Mouse (Mus musculus): ENCODE data around the gene AC140267.1. TPM values are rescaled to one million over a fixed set of nuclear protein-coding genes. Genes with fewer than 3 reads are reported as not detected.

The AC140267.1 gene
- total RNA-seq, 4 experiments from 2014 or later: 5.6 to 11.9 (median 8.0) TPM

DNA sequence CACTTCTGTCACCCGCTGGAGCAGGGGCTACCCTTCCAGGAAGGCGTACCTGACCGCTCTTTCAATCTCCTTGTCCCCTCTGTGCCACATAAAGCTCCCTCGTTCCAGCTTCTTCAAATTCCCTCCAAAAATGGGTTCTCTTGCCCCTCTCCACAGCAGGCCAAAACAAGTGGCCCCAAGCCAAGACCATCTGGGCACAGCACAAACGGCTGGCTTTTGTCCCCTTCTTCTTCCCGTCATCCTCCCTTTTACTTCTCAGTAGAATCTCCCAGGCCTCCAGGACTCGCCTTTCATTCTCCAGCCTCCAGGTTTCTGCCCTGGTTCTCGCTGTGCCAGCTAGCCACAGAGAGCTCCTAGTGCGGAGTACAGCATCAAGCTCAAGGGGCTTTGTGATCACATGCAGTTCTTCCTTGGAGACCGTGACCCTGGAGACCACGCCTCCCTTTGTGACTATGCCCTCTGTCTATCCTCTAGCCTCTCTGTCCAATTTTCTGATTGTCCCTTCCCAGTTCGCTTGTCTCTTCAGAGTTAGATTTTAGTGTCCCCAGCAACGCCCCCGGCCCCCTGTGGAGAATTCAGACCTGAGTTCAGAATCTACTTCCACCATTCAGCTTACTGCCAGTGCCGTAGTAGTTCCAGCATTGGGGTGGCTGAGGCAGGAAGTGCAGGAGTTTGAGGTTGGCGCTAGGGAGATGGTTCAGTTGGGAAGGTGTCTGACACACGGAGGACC lies 7.4 kb upstream of the AC140267.1 start:
- no peak for DNase-seq (ENCODE audit: low spot score)

DNA sequence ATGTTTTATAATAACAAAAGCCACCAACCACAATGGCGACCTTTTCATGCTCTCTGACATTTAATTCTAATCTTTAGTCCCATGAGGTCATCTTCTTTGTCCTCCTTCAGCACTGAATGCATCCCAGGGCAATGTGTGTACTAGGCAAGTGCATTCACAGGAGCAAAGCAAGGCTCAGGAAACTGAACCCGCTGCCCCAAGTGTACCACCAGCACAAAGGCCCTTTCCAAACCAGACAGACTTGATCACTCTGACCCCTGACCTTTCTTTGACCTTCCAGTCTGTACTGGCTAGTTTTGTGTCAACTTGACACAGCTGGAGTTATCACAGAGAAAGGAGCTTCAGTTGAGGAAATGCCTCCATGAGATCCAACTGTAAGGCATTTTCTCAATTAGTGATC lies 3.3 kb upstream of the AC140267.1 start:
- DNase-seq (ENCODE audit: low spot score): no peak

DNA sequence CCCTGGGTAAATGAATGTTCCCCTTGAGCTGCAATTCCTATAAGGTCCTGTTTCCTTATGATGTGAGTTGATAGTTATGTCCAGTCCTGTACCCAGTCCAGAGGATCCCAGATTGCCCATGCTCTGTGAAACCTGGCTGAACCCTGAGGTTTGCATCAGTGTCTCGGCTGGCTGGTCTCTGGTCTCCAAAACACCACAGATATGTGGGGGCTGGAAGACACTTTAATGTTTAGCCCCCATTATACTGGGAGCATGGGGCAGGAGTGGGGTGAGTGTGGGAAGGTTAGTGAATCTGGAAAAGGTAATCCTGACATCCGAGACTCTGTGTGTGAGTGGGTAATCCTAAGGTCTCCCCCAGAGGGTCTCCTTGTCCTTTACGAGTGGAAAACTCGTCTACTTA lies 2.6 kb upstream of the AC140267.1 start:
- no peak for DNase-seq (ENCODE audit: low spot score)

DNA sequence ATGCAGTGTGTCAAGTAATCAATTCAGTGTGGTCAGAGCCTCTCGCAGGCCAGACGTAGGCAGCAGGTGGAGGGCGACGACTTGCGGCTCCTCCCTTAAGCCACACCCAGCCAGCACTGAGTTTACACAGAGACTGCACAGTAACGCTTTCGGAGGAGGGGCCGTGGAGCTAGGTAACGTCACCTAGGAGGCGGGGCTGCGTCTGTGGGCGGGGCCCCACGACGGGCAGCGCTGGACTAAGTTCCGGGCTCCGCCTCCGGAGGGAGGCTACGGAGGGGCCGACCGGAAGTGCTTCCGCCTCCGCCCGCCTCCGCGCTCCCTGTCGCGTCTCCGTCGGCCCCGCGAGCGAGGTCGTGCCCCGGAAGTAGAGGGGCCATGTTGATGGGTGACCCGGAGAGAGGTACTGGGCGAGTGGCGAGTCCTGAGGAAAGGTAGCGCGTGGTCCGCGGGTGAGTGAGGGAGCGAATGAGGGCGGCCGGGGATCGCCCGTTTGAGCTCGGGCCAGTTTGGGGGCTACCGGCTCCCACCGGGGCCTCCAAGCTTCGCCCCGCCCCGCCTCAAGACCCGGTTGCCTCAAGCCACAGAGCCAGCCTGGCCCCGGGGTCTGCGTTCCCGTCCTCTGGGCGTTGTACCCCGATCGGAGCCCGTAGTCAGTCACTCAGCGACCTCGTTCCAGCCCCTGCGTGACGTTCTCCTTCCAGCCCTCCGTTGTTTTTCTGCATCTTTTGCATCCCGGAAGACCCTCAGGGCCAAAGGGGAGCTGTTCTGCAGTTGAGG lies 1.7 kb upstream of the AC140267.1 start, which contains the start of gene Mief1:
TSS of gene Mief1 (plus strand) at position 286 of the 777 bp plus-strand sequence.
- peak; percentile 95 for DNase-seq (ENCODE audit: low spot score)

DNA sequence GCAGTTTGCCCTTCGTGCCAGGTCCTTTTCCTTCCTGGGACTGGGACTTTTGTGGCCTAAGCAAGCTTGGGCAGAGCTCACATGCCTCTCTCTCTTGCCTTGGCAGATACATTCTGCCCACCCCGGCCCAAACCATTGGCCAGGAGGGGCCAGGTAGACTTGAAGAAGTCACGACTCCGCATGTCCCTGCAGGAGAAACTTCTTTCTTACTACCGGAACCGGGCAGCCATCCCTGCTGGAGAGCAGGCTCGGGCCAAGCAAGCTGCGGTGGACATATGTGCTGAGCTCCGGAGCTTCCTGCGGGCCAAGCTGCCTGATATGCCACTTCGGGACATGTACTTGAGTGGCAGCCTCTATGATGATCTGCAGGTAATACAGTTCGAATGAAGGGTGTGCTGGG lies 12.5 kb downstream of the AC140267.1 start:
- no peak for DNase-seq (ENCODE audit: low spot score)

DNA sequence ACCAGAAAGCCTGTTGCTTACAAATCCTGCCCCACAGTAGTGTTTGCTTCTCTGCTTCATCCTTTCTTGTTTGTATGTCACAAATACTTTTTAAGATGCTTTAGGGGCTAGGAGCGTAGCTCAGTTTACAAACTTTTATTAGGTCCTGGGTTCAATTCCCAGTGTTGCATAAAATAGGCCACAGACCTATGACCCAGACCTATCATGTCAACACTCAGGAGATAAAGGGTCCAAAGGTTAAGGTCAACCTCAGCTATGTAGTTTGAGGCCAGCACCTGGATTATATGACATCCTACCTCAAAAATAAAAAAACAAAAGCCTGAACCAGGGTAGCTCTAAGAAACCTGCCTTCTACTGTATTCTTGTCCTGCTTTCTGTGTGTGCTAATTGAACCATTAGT lies 13.0 kb downstream of the AC140267.1 start:
- DNase-seq (ENCODE audit: low spot score): no peak

DNA sequence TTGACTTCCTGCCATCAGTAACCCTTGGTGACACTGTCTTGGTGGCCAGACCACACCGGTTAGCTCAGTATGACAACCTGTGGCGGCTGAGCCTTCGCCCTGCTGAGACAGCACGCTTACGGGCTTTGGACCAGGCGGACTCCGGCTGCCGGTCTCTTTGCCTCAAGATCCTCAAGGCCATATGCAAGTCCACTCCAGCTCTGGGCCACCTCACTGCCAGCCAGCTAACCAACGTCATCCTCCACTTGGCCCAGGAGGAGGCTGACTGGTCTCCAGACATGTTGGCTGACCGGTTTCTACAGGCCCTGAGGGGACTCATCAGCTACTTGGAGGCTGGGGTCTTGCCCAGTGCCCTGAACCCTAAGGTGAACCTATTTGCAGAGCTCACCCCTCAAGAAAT lies 14.0 kb downstream of the AC140267.1 start:
- DNase-seq (ENCODE audit: low spot score): no peak

DNA sequence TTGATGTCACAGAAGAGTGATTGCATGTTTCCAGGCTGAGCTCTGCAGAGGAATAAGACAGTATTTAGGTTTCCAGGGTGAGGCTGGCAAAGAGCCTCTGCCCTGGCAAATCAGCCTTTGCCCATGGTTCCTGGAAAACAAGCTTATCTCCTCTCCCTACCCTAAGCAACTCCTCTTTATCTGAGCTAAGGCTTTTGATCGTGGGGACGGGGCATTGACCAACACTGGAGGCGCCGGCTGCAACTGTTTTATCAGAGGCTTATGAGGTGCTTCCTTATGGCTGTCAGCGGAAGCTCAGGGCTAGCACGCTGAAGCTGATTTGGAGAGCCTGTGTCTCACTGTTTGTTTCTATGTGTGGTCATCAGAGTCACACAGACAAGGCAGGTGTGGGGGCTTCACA lies 15.0 kb downstream of the AC140267.1 start:
- DNase-seq (ENCODE audit: low spot score): no peak

DNA sequence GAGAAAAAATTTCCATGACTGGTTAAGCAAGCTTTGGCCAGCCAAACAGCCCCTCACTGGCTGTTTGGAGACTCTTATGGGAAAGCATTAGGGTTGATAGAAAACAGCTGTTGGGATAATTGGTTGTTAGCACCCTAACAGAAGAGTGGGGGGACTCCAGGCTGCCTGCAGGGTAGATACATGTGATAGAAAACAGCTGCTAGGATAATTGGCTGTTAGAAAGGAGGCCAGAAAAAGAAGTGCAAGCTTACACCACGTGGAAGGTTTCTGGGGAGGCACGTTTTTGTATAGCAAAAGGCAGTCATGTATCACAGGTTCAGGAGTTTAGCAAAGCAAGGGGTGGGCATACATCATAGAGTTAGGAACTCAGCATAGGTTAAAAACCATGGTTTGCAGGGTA lies 17.9 kb downstream of the AC140267.1 start:
- DNase-seq (ENCODE audit: low spot score): no peak

DNA sequence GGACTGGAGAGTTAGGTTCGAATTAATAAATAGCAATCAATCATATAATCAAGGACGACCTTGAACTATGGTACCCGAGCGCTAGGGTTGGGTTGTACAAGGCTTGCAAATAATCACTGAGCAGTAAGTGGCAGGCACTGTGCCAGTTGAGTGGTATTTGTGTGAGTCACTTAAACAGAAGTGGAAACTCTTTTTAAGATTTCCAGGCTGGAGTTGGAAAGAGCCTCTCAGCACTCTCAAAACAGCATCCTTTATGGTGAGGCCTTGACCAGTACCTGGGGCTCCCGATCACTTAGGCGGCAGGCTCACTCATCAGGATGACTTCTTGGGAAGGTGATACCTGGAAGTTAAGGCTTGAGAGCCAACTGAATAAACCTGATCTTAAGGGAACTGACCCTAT lies 18.6 kb downstream of the AC140267.1 start:
- DNase-seq (ENCODE audit: low spot score): no peak

DNA sequence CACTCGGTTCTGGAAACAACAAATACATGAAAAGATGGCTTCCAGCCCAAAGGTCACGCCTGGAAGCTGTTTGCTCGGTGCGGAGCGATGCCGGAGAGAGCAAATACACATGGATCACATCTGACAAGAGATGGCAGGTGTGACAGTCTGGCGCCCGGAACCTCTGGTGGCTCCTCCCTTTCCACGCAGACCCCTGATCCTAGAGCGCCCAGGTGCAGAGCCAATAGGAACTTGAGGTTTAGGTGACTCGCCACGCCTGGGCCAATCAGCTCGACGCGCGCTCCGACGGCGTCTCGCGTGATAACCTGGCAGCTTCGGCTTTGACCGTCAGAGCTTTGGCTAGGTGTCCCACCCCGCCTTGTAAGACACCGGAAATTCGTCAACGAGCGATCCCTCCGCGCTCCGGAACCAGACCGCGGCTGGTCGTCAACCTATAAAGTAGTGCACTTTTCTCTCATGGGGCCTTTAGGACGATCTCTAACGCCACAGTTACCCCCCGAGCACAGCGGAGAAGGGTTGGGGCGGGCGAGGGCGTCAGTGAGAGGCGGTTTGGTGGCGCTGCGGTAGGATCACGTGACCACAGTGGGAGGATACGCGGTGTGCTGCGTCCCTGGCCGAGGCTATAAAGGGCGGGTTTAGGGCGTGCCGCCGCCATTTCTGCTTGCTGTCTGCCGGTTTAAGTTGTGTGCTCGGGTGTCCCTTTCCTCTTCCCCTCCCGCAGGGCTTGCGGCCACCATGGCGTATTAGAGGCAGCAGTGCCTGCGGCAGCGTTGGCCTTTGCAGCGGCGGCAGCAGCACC lies 19.4 kb downstream of the AC140267.1 start, which contains the start of gene Atf4:
TSS of gene Atf4 (plus strand) at position 338 of the 799 bp plus-strand sequence.
- DNase-seq (ENCODE audit: low spot score): peak; percentile 98

DNA sequence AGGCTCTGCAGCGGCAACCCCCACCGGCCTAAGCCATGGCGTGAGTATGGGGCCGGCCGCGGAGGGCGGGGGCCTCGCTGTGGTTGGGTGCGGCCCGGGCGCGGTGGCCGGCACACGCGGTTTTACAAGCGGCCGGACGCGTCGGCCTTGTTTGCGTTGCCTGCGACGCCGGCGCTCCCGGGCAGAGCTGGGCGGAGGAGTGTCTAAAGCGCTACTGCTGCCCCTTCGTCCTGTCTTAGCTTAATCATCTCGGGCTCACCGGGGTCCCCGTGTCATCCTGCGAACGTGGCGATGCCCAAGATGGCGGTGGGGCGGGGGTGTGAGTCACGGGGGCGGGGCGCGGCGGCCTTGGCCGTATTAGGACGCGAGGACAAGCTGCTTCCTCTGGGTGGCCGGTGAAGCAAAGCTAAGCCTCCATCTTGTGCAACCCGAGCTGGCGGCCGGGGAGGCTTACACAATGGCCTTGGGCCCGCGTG lies 20.0 kb downstream of the AC140267.1 start:
- DNase-seq (ENCODE audit: low spot score): peak; percentile 67

DNA sequence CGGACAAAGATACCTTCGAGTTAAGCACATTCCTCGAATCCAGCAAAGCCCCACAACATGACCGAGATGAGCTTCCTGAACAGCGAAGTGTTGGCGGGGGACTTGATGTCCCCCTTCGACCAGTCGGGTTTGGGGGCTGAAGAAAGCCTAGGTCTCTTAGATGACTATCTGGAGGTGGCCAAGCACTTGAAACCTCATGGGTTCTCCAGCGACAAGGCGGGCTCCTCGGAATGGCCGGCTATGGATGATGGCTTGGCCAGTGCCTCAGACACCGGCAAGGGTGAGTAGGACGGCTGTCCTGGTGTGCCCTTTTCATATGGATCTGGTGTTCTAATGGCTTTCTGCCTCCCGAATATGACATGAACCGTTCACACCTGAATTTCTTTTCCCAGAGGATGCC lies 20.6 kb downstream of the AC140267.1 start:
- DNase-seq (ENCODE audit: low spot score): no peak

DNA sequence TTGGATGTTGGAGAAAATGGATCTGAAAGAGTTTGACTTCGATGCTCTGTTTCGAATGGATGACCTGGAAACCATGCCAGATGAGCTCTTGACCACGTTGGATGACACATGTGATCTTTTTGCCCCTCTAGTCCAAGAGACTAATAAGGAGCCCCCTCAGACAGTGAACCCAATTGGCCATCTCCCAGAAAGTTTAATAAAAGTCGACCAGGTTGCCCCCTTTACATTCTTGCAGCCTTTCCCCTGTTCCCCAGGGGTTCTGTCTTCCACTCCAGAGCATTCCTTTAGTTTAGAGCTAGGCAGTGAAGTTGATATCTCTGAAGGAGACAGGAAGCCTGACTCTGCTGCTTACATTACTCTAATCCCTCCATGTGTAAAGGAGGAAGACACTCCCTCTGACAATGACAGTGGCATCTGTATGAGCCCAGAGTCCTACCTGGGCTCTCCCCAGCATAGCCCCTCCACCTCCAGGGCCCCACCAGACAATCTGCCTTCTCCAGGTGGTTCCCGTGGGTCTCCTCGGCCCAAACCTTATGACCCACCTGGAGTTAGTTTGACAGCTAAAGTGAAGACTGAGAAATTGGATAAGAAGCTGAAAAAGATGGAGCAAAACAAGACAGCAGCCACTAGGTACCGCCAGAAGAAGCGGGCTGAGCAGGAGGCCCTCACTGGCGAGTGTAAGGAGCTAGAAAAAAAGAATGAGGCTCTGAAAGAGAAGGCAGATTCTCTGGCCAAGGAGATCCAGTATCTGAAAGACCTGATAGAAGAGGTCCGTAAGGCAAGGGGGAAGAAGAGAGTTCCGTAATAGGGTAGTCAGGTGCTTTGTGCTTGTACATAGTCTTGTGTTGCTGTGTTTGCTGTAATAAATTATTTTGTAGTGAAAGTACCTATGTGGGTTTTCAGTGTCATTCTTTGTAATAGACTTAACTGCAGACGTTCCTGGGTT lies 21.3 kb downstream of the AC140267.1 start:
- DNase-seq (ENCODE audit: low spot score): no peak

DNA sequence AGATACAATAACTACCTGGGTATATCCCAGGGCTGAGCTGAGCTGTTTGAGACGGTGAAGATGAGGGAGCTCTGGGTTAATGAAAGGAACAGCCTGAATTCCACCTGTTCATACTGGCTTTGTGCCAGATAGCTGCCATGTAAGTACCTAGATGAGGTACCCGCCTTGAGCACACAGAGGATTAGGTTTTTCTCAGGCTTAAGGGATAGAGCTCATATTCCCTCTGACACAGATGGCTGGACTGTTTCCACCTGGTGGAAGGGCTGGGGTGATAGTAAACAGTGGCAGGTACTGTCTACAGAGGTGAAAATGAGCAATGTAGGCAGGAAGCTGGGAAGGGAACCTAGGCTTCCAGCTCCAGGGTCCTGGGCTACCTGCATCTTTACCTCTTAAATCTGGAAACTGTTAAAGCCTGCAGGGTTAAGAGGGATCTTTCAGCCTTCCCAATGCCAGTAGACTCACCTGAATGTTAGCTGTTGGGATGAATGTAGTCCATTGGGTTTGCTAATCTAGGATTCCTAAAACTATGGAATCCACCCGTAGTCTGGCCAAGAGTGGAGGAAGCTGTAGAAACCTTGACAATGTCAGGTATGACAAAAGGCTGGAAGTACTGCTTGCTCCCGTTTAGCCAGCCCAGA lies 22.1 kb downstream of the AC140267.1 start:
- DNase-seq (ENCODE audit: low spot score): no peak

DNA sequence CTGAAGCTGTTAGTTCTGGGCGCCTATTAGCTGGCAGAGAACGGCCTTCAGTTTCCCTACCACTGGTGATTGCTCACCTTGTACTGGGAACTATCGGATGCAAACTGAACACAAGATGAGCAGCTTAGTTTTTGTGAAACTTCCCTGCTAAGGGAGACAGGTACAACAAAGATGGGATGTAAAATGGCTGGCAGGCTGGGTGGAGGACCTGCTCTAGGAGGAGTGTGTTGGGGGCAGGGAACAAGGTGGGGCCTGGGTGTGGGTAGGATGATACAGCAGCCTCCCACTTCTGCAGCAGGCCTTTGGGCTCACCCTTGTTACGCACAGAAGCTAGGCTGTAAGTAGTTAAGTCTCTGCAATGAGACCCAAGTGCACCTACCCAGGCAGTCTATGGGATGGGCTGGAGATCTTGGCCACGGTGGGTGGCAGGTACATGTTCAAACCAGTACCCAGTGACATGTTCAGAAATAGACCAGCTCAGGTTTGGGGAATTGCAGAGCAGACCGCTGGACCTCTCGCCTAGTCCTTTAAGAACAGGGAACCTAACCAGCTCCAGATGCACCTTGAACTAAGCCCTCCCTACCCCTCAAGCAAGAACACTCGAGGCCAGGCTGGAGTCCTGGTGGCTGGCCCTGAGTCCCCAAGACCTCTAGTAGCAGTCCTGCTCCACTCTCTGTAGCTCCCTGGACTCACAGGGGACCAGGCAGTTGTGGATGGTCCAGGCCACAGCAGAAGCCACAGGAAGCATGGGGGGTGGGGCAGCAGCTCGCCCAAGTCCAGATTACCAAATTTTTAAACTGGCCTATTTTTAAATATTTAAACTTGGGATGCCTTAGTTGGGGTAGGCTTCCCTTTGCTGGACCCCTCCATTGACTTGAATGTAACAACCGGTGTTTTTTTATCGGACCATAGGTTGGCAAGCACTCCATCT lies 22.9 kb downstream of the AC140267.1 start:
- DNase-seq (ENCODE audit: low spot score): no peak

DNA sequence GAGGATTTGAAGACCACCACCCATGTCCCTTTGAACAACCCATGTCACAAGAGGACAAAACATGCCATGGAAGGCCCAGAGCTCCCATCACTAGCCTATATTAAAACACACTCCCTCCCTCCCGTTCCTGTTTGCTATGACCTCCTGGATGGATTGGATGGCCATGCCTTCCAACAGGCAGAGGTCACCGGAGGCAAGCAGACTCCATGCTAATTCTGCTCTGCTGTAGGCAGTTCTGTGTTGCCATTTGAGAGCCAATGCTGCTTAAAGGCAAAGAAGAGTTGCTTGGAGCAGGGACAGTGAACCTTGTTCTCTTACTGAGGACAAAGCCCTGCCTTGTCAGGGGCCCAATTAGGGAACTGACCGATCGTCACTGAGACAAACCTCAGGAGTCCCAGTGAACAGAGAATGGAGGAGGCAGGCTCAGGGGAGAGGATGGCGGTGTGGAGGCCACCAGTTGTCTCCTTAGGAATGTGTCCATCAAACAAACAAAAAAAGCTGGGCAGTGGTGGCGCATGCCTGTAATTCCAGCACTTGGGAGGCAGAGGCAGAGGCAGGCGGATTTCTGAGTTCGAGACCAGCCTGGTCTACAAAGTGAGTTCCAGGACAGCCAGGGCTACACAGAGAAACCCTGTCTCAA lies 23.9 kb downstream of the AC140267.1 start:
- DNase-seq (ENCODE audit: low spot score): no peak

DNA sequence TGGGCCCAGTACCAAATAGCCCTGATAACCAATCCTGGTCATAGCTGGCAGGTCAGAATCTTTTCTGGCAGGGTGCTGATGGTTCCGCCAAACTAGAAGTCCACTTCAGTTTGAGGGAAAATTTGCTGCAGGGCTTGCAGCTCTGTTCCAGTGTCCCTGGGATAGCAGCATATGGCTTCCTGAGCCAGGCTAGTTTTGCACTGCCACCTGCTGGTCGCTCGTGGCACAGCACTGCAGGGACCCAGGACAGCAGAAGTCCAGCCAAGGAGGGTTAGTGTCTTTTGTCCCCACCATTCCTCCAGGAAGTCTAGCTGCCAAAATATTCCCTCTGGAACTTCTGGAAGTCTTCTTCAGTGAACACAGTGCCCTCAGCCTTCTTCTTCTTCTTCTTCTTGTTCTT lies 25.0 kb downstream of the AC140267.1 start:
- peak; percentile 80 for DNase-seq (ENCODE audit: low spot score)

DNA sequence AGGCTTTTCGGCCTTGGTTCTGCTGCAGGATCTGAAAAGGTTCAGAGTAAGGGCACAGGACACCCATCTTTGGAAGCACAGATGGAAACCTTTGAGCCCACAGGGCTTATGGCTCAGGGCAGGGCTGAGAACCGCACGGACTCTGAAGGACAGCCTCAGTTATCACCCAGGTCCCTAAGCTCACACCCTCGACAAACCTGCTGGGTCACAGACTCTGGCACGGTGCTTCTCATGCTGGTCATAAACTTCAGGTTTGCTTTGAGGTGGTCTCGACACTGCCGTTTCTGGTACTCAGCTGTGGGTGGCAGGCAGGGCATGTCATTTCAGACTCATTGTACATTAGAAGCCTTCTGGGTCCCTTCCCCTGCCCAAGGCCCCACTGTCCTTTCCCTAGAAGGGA lies 25.5 kb downstream of the AC140267.1 start:
- DNase-seq (ENCODE audit: low spot score): no peak
